Mouse (Mus musculus): ENCODE data around the gene Ccz1. TPM values are rescaled to one million over a fixed set of nuclear protein-coding genes. Genes with fewer than 3 reads are reported as not detected.

The Ccz1 gene
- polyA plus RNA-seq, 1 experiment = 33.1 TPM

DNA sequence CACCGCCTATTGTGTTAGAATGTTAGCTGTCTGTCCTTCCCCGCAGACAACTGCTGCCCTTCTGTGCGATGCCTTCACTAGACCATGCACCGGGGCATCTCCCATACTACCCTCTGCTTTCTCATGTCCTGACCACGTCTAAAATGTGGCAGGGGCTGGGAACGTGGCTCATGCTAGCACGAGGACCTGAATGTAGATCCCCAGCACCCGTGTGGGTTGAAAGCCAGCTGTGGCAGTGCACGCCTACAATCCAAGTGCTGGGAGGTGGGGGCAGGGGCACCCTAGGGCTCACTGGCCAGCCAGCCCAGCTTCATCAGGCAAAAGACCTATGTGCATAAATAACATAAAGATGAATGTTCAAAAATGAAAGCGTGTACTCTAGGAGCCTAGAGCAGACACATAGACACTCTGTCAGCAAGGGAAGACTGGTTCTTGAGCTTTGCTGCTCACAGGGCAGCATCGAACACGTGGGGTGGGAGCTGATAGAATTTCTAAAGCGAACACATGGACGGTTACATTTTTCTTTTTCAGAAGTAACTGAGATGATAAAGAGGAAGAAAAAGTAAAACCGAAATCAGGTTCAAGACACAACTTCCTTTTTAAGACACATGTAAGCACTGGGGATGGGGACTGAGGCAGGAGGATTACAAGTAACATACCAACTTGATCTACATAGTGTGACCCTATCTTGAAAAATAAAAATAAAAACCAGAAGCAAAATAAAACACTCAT lies 12.1 kb downstream of the Ccz1 start:
- H3K9me3 ChIP-seq = no peaks in the 10 kb centered on the region
- no peak overlapping the region for H3K4me3 ChIP-seq (replicated peaks)
- peaks cover 90% of the 10 kb centered on the region for H3K36me3 ChIP-seq (replicated peaks; ENCODE audit: low read length)
- H3K4me1 ChIP-seq = 0 out of 2 replicates have a peak, but pooled peaks cover 3% of the 10 kb centered on the region
- TF ChIP-seq GATA1 (IDR thresholded peaks at IDR 0.05; ENCODE audit: borderline replicate concordance, low read length) (no peak), FLI1 (IDR thresholded peaks at IDR 0.05; ENCODE audit: low read length) (no peak)
- no peaks in the 10 kb centered on the region for H3K27me3 ChIP-seq (replicated peaks)

DNA sequence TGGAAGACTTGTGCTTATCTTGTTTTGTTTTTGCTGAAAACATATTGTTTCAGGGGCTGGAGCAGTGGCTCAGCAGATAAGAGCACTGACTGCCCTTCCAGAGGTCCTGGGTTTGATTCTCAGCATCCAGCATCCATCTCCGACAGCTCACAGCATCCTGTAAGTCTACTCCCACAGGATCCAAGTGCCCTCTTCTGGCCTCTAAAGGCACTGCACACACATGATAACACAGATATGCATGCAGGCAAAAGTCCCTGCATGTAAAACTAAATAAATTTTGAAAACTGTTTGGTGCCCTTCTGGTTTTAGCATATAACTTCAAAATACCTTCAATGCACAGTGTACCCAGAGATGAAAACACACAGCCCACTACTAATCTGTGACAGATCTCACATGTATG lies 15.3 kb downstream of the Ccz1 start:
- TF ChIP-seq FLI1 (IDR thresholded peaks at IDR 0.05; ENCODE audit: low read length) = no peak
- no peak for TF ChIP-seq GATA1 (IDR thresholded peaks at IDR 0.05; ENCODE audit: borderline replicate concordance, low read length)
- peaks cover 9% of the 10 kb centered on the region for H3K4me1 ChIP-seq
- peaks cover 98% of the 10 kb centered on the region for H3K36me3 ChIP-seq (replicated peaks; ENCODE audit: low read length)
- no peak overlapping the region for H3K4me3 ChIP-seq (replicated peaks)
- no peaks in the 10 kb centered on the region for H3K9me3 ChIP-seq
- H3K27me3 ChIP-seq (replicated peaks) = no peaks in the 10 kb centered on the region

DNA sequence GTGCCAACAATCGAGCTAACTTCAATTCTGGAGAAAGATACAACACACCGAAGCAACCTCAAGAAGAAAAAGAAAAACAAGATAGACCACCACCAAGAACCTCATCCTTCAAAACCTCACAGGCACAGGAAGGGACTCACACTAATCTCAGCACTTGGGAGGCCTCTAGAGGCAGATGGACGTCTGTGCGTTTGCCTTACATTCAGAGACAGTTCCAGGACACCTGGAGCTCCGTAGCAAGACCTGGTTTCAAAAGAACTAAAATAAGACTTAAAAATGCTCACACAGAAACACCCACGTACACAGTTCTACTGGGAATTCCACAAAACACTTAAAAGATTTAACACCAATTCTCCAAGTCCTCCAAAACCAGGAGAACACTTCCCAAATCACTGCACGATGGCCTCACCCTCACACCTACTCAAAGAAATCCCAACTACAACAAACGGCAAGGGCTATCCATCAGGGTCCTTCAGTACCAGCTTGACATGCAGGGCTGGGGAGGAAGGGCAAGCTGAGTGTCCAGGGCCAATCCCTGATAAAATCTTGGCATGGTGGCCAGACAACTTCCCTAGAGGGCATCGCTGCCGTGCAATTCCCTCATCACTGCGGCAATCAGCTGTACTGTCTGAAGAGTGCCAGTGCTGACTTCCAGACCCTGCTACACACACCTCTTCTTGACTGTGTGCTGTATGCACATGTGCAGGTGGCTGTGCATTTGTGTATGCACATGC lies 19.9 kb downstream of the Ccz1 start:
- Histone ChIP-seq H3K27me3 (replicated peaks) (no peaks in the 10 kb centered on the region), H3K36me3 (replicated peaks; ENCODE audit: low read length) (peaks cover 100% of the 10 kb centered on the region), H3K4me1 (peaks cover 10% of the 10 kb centered on the region), H3K4me3 (replicated peaks) (no peak overlapping the region), H3K9me3 (no peaks in the 10 kb centered on the region)
- no peak for TF ChIP-seq GATA1 (IDR thresholded peaks at IDR 0.05; ENCODE audit: borderline replicate concordance, low read length)
- no peak for TF ChIP-seq FLI1 (IDR thresholded peaks at IDR 0.05; ENCODE audit: low read length)

DNA sequence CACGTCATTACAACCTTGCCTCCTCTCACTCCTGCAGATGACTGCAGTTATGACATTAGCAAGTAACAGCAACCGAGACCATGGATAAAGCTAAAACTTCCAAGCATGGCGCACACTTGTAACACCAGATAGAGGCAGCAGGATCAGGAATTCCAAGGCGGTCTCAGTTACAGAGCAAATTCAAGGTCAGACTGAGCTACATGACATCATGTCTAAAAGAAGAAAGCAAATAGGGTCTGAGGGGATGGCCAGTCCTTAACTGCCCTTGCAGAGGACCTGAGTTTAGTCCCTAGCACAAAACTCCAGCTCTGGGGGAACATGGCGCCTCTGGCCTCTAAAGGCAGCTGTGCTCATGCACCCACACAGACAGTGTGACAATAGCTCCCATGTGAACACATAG lies 20.8 kb downstream of the Ccz1 start:
- Histone ChIP-seq H3K9me3 (no peaks in the 10 kb centered on the region), H3K36me3 (replicated peaks; ENCODE audit: low read length) (peaks cover 100% of the 10 kb centered on the region), H3K4me1 (peaks cover 10% of the 10 kb centered on the region), H3K27me3 (replicated peaks) (no peaks in the 10 kb centered on the region), H3K4me3 (replicated peaks) (no peak overlapping the region)
- no peak for TF ChIP-seq FLI1 (IDR thresholded peaks at IDR 0.05; ENCODE audit: low read length)
- no peak for TF ChIP-seq GATA1 (IDR thresholded peaks at IDR 0.05; ENCODE audit: borderline replicate concordance, low read length)

DNA sequence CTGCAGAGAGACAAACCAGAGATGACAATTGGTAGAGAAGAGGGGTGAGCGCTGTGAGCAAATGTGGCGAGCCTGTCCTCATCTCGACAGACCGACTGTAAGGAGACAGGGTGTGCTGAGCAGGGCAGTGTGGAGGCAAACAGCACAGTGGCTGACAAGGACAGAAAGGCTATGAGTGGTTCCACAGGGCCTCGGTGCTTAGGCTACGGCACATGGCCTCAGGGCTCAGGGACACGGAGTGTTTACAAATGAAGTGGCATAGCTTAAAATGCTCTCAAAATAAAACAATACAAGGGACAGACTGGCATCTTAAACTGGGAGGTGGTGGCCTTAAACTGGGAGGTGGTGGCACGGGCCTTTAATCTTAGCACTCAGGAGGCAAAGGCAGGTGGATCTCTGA lies 21.4 kb downstream of the Ccz1 start:
- H3K4me1 ChIP-seq = peaks cover 10% of the 10 kb centered on the region
- H3K36me3 ChIP-seq (replicated peaks; ENCODE audit: low read length) = peaks cover 100% of the 10 kb centered on the region
- TF ChIP-seq GATA1 (IDR thresholded peaks at IDR 0.05; ENCODE audit: borderline replicate concordance, low read length) (no peak), FLI1 (IDR thresholded peaks at IDR 0.05; ENCODE audit: low read length) (no peak)

DNA sequence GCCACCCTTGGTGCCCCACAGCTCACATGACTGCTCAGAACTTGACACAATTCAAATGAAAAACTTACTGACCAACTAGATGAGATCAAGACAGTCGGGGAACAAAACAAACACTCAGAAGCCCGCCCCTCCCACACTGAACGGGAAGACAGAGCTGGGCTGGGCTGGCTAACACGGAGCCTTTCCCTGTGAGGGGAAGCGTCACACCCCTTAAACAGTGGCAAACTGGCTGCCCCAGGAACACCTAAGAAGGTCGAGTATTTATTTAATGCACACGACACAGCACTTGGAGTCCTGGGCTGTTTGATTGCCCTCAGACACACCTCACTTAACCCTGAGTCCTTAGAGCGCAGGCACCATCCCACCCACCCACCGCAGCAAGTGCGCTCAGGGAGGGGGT lies 22.0 kb downstream of the Ccz1 start:
- Histone ChIP-seq H3K9me3 (no peaks in the 10 kb centered on the region), H3K4me1 (peaks cover 10% of the 10 kb centered on the region), H3K36me3 (replicated peaks; ENCODE audit: low read length) (peaks cover 100% of the 10 kb centered on the region), H3K27me3 (replicated peaks) (no peaks in the 10 kb centered on the region), H3K4me3 (replicated peaks) (no peak overlapping the region)
- TF ChIP-seq FLI1 (IDR thresholded peaks at IDR 0.05; ENCODE audit: low read length) = no peak

More for the DNA sequence above, 21.4 kb downstream of the Ccz1 start:
- H3K4me3 ChIP-seq (replicated peaks) = no peak overlapping the region
- H3K27me3 ChIP-seq (replicated peaks) = no peaks in the 10 kb centered on the region
- no peaks in the 10 kb centered on the region for H3K9me3 ChIP-seq

DNA sequence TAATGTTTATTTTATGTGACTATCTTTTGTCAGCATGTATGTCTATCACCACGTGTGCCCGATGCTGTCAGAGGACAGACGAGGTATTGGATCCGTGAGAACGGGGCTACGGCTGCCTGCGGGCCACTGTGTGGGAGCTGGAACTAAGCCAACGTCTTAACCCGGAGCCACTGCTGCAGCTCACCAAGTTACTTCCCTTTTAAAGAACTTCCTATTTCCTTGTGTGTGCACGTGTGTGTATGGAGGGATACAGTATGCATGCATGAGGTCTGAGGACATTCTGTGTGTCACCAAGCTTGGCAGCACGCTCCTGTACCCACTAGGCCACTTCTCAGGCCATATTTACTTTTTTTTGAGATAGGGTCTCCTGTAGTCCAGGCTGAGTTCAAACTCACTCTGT lies 24.6 kb downstream of the Ccz1 start:
- peaks cover 9% of the 10 kb centered on the region for H3K4me1 ChIP-seq
- H3K36me3 ChIP-seq (replicated peaks; ENCODE audit: low read length) = peaks cover 100% of the 10 kb centered on the region

DNA sequence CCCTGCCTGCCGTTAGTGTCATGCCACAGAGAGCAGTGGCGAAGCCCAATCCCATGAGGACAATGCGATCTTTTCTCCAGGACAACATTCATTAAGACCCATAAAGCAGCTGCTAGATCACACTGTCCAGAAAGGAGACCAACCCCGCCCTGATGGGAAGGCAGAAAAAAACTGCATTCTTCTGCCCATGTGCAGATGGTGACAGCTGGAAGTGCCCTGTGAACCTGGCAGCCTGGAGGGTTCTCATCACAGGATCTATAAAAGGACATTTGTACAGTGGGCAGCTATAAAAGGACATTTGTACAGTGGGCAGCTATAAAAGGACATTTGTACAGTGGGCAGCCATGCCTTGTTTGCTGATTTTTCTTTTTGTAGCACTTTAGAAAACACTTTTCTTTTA lies 25.6 kb downstream of the Ccz1 start:
- TF ChIP-seq FLI1 (IDR thresholded peaks at IDR 0.05; ENCODE audit: low read length) (no peak), GATA1 (IDR thresholded peaks at IDR 0.05; ENCODE audit: borderline replicate concordance, low read length) (no peak)
- no peak overlapping the region for H3K4me3 ChIP-seq (replicated peaks)
- no peaks in the 10 kb centered on the region for H3K27me3 ChIP-seq (replicated peaks)
- peaks cover under 1% of the 10 kb centered on the region; the same call in 1 of the 2 replicates for H3K4me1 ChIP-seq
- H3K9me3 ChIP-seq = no peaks in the 10 kb centered on the region
- peaks cover 100% of the 10 kb centered on the region for H3K36me3 ChIP-seq (replicated peaks; ENCODE audit: low read length)

More for the DNA sequence above, 24.6 kb downstream of the Ccz1 start:
- TF ChIP-seq GATA1 (IDR thresholded peaks at IDR 0.05; ENCODE audit: borderline replicate concordance, low read length) = no peak
- TF ChIP-seq FLI1 (IDR thresholded peaks at IDR 0.05; ENCODE audit: low read length) = no peak
- Histone ChIP-seq H3K9me3 (no peaks in the 10 kb centered on the region), H3K27me3 (replicated peaks) (no peaks in the 10 kb centered on the region), H3K4me3 (replicated peaks) (no peak overlapping the region)

DNA sequence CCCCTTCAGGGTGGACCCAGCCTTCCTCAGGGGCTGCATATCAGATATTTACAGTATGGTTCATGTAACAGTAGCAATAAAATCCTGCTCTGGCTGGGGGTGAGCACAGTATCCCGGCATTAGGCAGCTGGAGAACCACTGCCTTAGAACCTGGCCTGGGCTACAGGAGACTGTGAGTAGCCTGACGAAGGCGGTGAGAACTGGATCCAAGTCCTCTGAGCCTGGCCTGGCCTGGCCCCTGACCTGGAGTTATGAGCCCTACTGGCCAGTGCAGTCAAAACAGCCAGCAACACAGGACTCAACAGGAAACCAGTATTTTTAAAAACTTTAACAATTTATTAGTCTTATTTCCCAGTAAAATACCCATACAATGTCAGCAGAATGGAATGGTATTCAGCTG lies 27.1 kb downstream of the Ccz1 start:
- no peaks in the 10 kb centered on the region for H3K9me3 ChIP-seq
- H3K36me3 ChIP-seq (replicated peaks; ENCODE audit: low read length) = peaks cover 97% of the 10 kb centered on the region
- no peak for TF ChIP-seq GATA1 (IDR thresholded peaks at IDR 0.05; ENCODE audit: borderline replicate concordance, low read length)
- no peak for TF ChIP-seq FLI1 (IDR thresholded peaks at IDR 0.05; ENCODE audit: low read length)
- H3K27me3 ChIP-seq (replicated peaks) = no peaks in the 10 kb centered on the region
- H3K4me3 ChIP-seq (replicated peaks) = no peak overlapping the region
- H3K4me1 ChIP-seq = no peaks in the 10 kb centered on the region

DNA sequence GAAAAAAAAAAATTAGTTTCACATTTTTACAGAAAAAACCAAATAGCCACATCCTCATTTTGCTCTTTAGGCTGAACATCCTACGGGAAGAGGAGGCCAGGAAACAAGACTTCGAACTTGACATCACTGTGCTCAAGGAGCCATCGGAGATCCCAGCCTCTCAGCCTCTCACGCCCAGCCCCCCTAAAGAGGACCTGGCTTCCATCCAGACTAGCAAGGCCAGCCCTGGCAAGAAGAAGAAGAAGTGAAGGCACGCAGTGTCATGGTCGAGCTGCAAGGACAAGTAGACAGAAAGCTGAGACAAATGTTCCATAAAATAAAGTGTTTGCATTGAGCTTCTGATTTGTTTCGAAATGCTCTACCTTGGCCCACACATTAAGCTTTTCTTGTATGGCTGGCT lies 29.3 kb downstream of the Ccz1 start:
- TF ChIP-seq FLI1 (IDR thresholded peaks at IDR 0.05; ENCODE audit: low read length) (no peak), GATA1 (IDR thresholded peaks at IDR 0.05; ENCODE audit: borderline replicate concordance, low read length) (no peak)
- no peaks in the 10 kb centered on the region; the same call in 1 of the 2 replicates for H3K4me1 ChIP-seq
- H3K27me3 ChIP-seq (replicated peaks) = no peaks in the 10 kb centered on the region
- no peak overlapping the region for H3K4me3 ChIP-seq (replicated peaks)
- no peaks in the 10 kb centered on the region for H3K9me3 ChIP-seq
- H3K36me3 ChIP-seq (replicated peaks; ENCODE audit: low read length) = peaks cover 79% of the 10 kb centered on the region
